Comparison of ENCODE assay signal across 8 mouse cellular contexts in the genomic region with DNA sequence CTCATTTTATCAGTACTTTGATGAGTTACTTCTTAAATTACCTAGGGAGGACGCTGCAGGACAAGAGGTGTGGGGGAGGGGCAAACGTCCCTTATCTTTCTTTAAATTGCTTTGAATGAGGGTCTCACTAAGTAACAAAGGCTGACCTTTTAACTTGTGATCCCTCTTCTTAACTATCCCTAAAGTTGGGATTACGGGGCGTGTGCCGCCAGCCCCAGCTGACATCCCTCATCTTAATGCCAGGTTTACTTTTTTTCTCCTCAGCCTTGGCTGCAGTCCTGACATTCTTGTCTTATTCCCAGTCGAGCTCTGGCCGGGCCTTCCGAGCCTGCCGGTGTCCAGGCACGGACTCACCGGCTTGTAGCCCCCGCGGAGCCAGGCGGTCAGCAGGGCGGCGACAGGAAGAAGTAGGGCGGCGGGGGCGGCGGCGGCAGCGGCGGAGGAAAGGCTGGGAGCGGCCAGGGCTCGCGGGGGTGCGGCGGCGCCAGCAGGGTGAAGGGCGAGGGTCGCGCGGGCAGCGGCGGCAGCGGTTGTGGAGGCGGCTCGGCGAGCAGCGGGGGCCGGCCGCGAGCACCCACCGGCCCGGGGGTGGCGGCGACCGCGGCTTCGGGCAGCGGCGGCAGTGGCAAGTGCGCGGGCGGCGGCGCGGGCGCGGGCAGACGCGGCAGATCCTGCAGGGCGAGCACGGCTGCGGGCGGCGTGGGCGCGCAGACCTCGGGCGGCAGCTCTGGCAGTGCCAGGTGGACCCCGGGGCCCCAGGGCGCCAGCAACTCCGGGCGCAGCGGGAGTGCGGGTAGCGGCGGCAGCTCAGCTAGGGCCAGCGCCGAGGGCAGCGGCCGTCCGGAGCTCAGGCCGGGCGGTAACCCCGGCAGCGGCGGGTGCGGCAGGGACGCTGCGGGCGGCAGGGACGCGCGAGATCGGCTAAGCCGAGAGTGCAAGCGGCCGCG. TPM values are rescaled to one million over a fixed set of nuclear protein-coding genes. Genes with fewer than 3 reads are reported as not detected.
DNase-seq lines count a peak whose midpoint lies in the region; ATAC-seq and TF ChIP-seq lines count a peak whose summit lies in the region.

No protein-coding gene starts in this region.

- H3K27me3 ChIP-seq in cerebellum, adult 2 months (ENCODE audit: control insufficient read depth, insufficient read depth, low read length): no peaks in the 10 kb centered on the region
- peaks cover 9% of the 10 kb centered on the region; the same call in 1 of the 2 replicates for H3K27me3 ChIP-seq in intestine, embryonic 16.5 days (replicated peaks; ENCODE audit: control insufficient read depth, insufficient read depth, low read length)
- peaks cover 50% of the 10 kb centered on the region for H3K27me3 ChIP-seq in liver, embryonic 16.5 days (ENCODE audit: control insufficient read depth, insufficient read depth, low read depth, low read length)
- peaks cover 35% of the 10 kb centered on the region for H3K27me3 ChIP-seq in neural tube, embryonic 15.5 days (replicated peaks)

- no peaks in the 10 kb centered on the region for H3K9me3 ChIP-seq in intestine, embryonic 16.5 days (ENCODE audit: control insufficient read depth, low read length)
- no peaks in the 10 kb centered on the region for H3K9me3 ChIP-seq in liver, embryonic 16.5 days (replicated peaks; ENCODE audit: control insufficient read depth, low read length)
- H3K9me3 ChIP-seq in neural tube, embryonic 15.5 days (replicated peaks): no peaks in the 10 kb centered on the region

- TF ChIP-seq POLR2A in cerebellum, adult 2 months (IDR thresholded peaks at IDR 0.05; ENCODE audit: borderline replicate concordance, insufficient read depth, low read length): no peak

- H3K27ac ChIP-seq in cerebellum, adult 2 months (ENCODE audit: insufficient read depth, low read length): peak overlapping the region; percentile 91
- no peak overlapping the region for H3K27ac ChIP-seq in intestine, embryonic 16.5 days (ENCODE audit: low read length)
- H3K27ac ChIP-seq in liver, embryonic 16.5 days (ENCODE audit: low read length): no peak overlapping the region
- H3K27ac ChIP-seq in neural tube, embryonic 15.5 days (replicated peaks): peak overlapping the region; percentile 49

- peak; percentile 20 for ATAC-seq in granulocyte monocyte progenitor cell, adult 5-6 weeks (replicated peaks; ENCODE audit: poor library complexity, severe bottlenecking)
- ATAC-seq in intestine, embryonic 16.5 days: peak; percentile 59
- ATAC-seq in liver, embryonic 16.5 days (ENCODE audit: low read depth): peak; percentile 49
- ATAC-seq in neural tube, embryonic 15.5 days (ENCODE audit: low FRiP score): peak; percentile 69

- WGBS in cerebellum, adult 2 months: under 1% methylated on average over 97 of the region's 101 CpGs
- WGBS in intestine, embryonic 16.5 days: under 1% methylated on average over 84 of the region's 101 CpGs
- WGBS in liver, embryonic 16.5 days (ENCODE audit: insufficient replicate concordance): under 1% methylated on average over 87 of the region's 101 CpGs
- WGBS in neural tube, embryonic 15.5 days: under 1% methylated on average over 85 of the region's 101 CpGs

- H3K4me2 ChIP-seq in intestine, embryonic 16.5 days (ENCODE audit: low read depth, low read length): peak overlapping the region; percentile 100
- peak overlapping the region; percentile 88 for H3K4me2 ChIP-seq in liver, embryonic 16.5 days (ENCODE audit: low read depth, low read length)
- peak overlapping the region; percentile 98 for H3K4me2 ChIP-seq in neural tube, embryonic 15.5 days

- peak; percentile 12 to 29 for DNase-seq in thymus, postnatal 36 days
- DNase-seq in thymus, adult 18-20 months: no peak
- peak; percentile 73 to 74 for DNase-seq in cerebellum, adult 2 months
- DNase-seq in testis, postnatal 14 days (ENCODE audit: low spot score): no peak

- no peaks in the 10 kb centered on the region for H3K36me3 ChIP-seq in intestine, embryonic 16.5 days (ENCODE audit: control insufficient read depth, insufficient read depth, low read length)
- no peaks in the 10 kb centered on the region for H3K36me3 ChIP-seq in liver, embryonic 16.5 days (ENCODE audit: control insufficient read depth, insufficient read depth)
- H3K36me3 ChIP-seq in neural tube, embryonic 15.5 days: no peaks in the 10 kb centered on the region

- TF ChIP-seq CTCF in cerebellum, adult 2 months (IDR thresholded peaks at IDR 0.05; ENCODE audit: borderline replicate concordance, insufficient read depth, low read depth, low read length): no peak

- H3K4me3 ChIP-seq in cerebellum, adult 2 months (replicated peaks; ENCODE audit: insufficient read depth, low read depth, low read length): peak overlapping the region; percentile 56
- peak overlapping the region; percentile 77 for H3K4me3 ChIP-seq in intestine, embryonic 16.5 days (ENCODE audit: low read length)
- H3K4me3 ChIP-seq in liver, embryonic 16.5 days (ENCODE audit: low read depth, low read length): peak overlapping the region; percentile 63
- H3K4me3 ChIP-seq in neural tube, embryonic 15.5 days (replicated peaks): peak overlapping the region; percentile 54

- H3K9ac ChIP-seq in intestine, embryonic 16.5 days (ENCODE audit: low read depth, low read length): peak overlapping the region; percentile 70
- peak overlapping the region; percentile 12; the same call in 1 of the 2 replicates for H3K9ac ChIP-seq in liver, embryonic 16.5 days (ENCODE audit: low read depth, low read length)
- peak overlapping the region; percentile 60 for H3K9ac ChIP-seq in neural tube, embryonic 15.5 days (replicated peaks)

- no peaks in the 10 kb centered on the region; the same call in 1 of the 2 replicates for H3K4me1 ChIP-seq in cerebellum, adult 2 months (ENCODE audit: control insufficient read depth, insufficient read depth, low read length)
- H3K4me1 ChIP-seq in intestine, embryonic 16.5 days (ENCODE audit: control insufficient read depth, insufficient read depth, low read length): peaks cover 9% of the 10 kb centered on the region; the same call in 1 of the 2 replicates
- H3K4me1 ChIP-seq in liver, embryonic 16.5 days (ENCODE audit: control insufficient read depth, low read depth, low read length): peaks cover 2% of the 10 kb centered on the region
- peaks cover 12% of the 10 kb centered on the region for H3K4me1 ChIP-seq in neural tube, embryonic 15.5 days

RNA-seq across cellular contexts. Expression of a gene that starts 15.6 kb away (rescaled TPM):
- 0.52 and 0.79 TPM in 2 replicates for polyA plus RNA-seq in cerebellum, adult 2 months (2012; rRNA removed)
- not detected in 2 replicates for total RNA-seq in granulocyte monocyte progenitor cell, adult 5-6 weeks (2014; fragmentation: Nextera tagmentation)
- total RNA-seq in granulocyte monocyte progenitor cell, adult 5-6 weeks (2017): not detected in 2 replicates
- polyA plus RNA-seq in intestine, embryonic 16.5 days (2015; fragmentation: Nextera tagmentation; extraction: Ambion mirVana): 1.8 and 1.9 TPM in 2 replicates
- polyA plus RNA-seq in liver, embryonic 16.5 days (2015; fragmentation: Nextera tagmentation; extraction: Ambion mirVana): 0.18 TPM in 1 of 2 replicates, not detected in the other
- 1.1 TPM in 2 replicates for polyA plus RNA-seq in neural tube, embryonic 15.5 days (2015; fragmentation: Nextera tagmentation; extraction: Ambion mirVana)

RNA-seq across cellular contexts. Expression of a gene that starts 20.4 kb away (rescaled TPM):
- polyA plus RNA-seq in cerebellum, adult 2 months (2012; rRNA removed): 0.11 and 0.13 TPM in 2 replicates
- 0.67 TPM in 1 of 2 replicates, not detected in the other for total RNA-seq in granulocyte monocyte progenitor cell, adult 5-6 weeks (2014; fragmentation: Nextera tagmentation)
- total RNA-seq in granulocyte monocyte progenitor cell, adult 5-6 weeks (2017): not detected in 2 replicates
- 18.9 and 23.3 TPM in 2 replicates for polyA plus RNA-seq in intestine, embryonic 16.5 days (2015; fragmentation: Nextera tagmentation; extraction: Ambion mirVana)
- polyA plus RNA-seq in liver, embryonic 16.5 days (2015; fragmentation: Nextera tagmentation; extraction: Ambion mirVana): 1.2 and 1.4 TPM in 2 replicates
- 0.14 and 8.5 TPM in 2 replicates for polyA plus RNA-seq in neural tube, embryonic 15.5 days (2015; fragmentation: Nextera tagmentation; extraction: Ambion mirVana)

RNA-seq across cellular contexts. Expression of a gene that starts 22.1 kb away (rescaled TPM):
- 29.1 and 31.3 TPM in 2 replicates for polyA plus RNA-seq in cerebellum, adult 2 months (2012; rRNA removed)
- total RNA-seq in granulocyte monocyte progenitor cell, adult 5-6 weeks (2014; fragmentation: Nextera tagmentation): 5.1 and 7.8 TPM in 2 replicates
- 4.7 and 7.7 TPM in 2 replicates for total RNA-seq in granulocyte monocyte progenitor cell, adult 5-6 weeks (2017)
- polyA plus RNA-seq in intestine, embryonic 16.5 days (2015; fragmentation: Nextera tagmentation; extraction: Ambion mirVana): 19.3 and 22.8 TPM in 2 replicates
- 7.0 and 8.6 TPM in 2 replicates for polyA plus RNA-seq in liver, embryonic 16.5 days (2015; fragmentation: Nextera tagmentation; extraction: Ambion mirVana)
- polyA plus RNA-seq in neural tube, embryonic 15.5 days (2015; fragmentation: Nextera tagmentation; extraction: Ambion mirVana): 9.1 and 9.5 TPM in 2 replicates

RNA-seq across cellular contexts. Expression of a gene that starts 23.2 kb away (rescaled TPM):
- polyA plus RNA-seq in cerebellum, adult 2 months (2012; rRNA removed): 0.64 and 1.1 TPM in 2 replicates
- total RNA-seq in granulocyte monocyte progenitor cell, adult 5-6 weeks (2014; fragmentation: Nextera tagmentation): not detected in 2 replicates
- total RNA-seq in granulocyte monocyte progenitor cell, adult 5-6 weeks (2017): not detected in 2 replicates
- polyA plus RNA-seq in intestine, embryonic 16.5 days (2015; fragmentation: Nextera tagmentation; extraction: Ambion mirVana): not detected in 2 replicates
- polyA plus RNA-seq in liver, embryonic 16.5 days (2015; fragmentation: Nextera tagmentation; extraction: Ambion mirVana): 0.04 and 0.14 TPM in 2 replicates
- polyA plus RNA-seq in neural tube, embryonic 15.5 days (2015; fragmentation: Nextera tagmentation; extraction: Ambion mirVana): 0.23 and 0.27 TPM in 2 replicates

RNA-seq across cellular contexts. Expression of a gene that starts 25.7 kb away (rescaled TPM):
- polyA plus RNA-seq in cerebellum, adult 2 months (2012; rRNA removed): 16.1 and 17.1 TPM in 2 replicates
- total RNA-seq in granulocyte monocyte progenitor cell, adult 5-6 weeks (2014; fragmentation: Nextera tagmentation): 49.8 and 50.2 TPM in 2 replicates
- 37.1 and 39.3 TPM in 2 replicates for total RNA-seq in granulocyte monocyte progenitor cell, adult 5-6 weeks (2017)
- 42.4 and 46.1 TPM in 2 replicates for polyA plus RNA-seq in intestine, embryonic 16.5 days (2015; fragmentation: Nextera tagmentation; extraction: Ambion mirVana)
- 19.1 and 20.4 TPM in 2 replicates for polyA plus RNA-seq in liver, embryonic 16.5 days (2015; fragmentation: Nextera tagmentation; extraction: Ambion mirVana)
- polyA plus RNA-seq in neural tube, embryonic 15.5 days (2015; fragmentation: Nextera tagmentation; extraction: Ambion mirVana): 44.1 and 45.1 TPM in 2 replicates

Comparison
In these comparisons a context has a peak if more than half of its experiments do, and no peak if none do; other contexts are left out.
1. DNase-seq: peak in thymus, postnatal 36 days (2 of 2) and cerebellum, adult 2 months (2 of 2); none in thymus, adult 18-20 months (0 of 2) and testis, postnatal 14 days (single experiment).
2. H3K27ac ChIP-seq: peak in cerebellum, adult 2 months (single experiment) and neural tube, embryonic 15.5 days (single experiment); none in intestine, embryonic 16.5 days (single experiment) and liver, embryonic 16.5 days (single experiment).
3. H3K9ac ChIP-seq: peak in every context shown above with its lines; median percentile 70 in intestine, embryonic 16.5 days; 60 in neural tube, embryonic 15.5 days; 12 in liver, embryonic 16.5 days.
4. Peak in every context shown above with its lines, with median percentiles within 50 percentile points of each other: H3K4me3 ChIP-seq, ATAC-seq and H3K4me2 ChIP-seq.